Mouse (Mus musculus) lung, embryonic 14.5 days (tissue): ENCODE measurements at regions not wholly inside any gene's neighbourhood (a gene's known extent, or its start where the extent isn't known, plus 50 kb on each side); places are given as distances from the start of the nearest gene placed in this dataset.

Source experiments
- ATAC-seq: fragments of 200-750 bp; cut with Nextera tagmentation; 2 replicates; pipeline ENCODE4 v1.8.0; 2017; ENCODE audit warnings: mild to moderate bottlenecking, moderate TSS enrichment, moderate library complexity; ENCODE audit not compliant: insufficient read depth
- DNase-seq: peaks from one replicate; pipeline ENCODE4 v3.0.0-alpha.2; 2015
- H3K27ac ChIP-seq: fragments of 300-500 bp; sonication (generic); 2 replicates; pipeline ENCODE4 v1.5.1; 2014; ENCODE audit warnings: low read depth, mild to moderate bottlenecking, moderate library complexity
- H3K27me3 ChIP-seq: fragments of 300-500 bp; sonication (generic); 2 replicates; pipeline ENCODE4 v1.6.1; 2014; ENCODE audit warnings: low read length, control low read depth; ENCODE audit not compliant: insufficient read depth
- H3K36me3 ChIP-seq: fragments of 300-500 bp; sonication (generic); 2 replicates; pipeline ENCODE4 v1.6.1; 2014; ENCODE audit warnings: control low read depth; ENCODE audit not compliant: insufficient read depth
- H3K4me1 ChIP-seq: fragments of 300-500 bp; sonication (generic); 2 replicates; pipeline ENCODE4 v1.6.1; 2014; ENCODE audit warnings: antibody characterized with exemption, control low read depth; ENCODE audit not compliant: insufficient read depth
- H3K4me2 ChIP-seq: fragments of 300-500 bp; sonication (generic); 2 replicates; pipeline ENCODE4 v1.6.1; 2014; ENCODE audit warnings: mild to moderate bottlenecking
- H3K4me3 ChIP-seq: fragments of 300-500 bp; sonication (generic); 2 replicates; pipeline ENCODE4 v1.5.1; 2014; ENCODE audit warnings: low read depth, low read length
- H3K9ac ChIP-seq: fragments of 300-500 bp; sonication (generic); 2 replicates; pipeline ENCODE4 v1.6.1; 2014
- H3K9me3 ChIP-seq: fragments of 300-500 bp; sonication (generic); 2 replicates; pipeline ENCODE4 v1.6.1; 2016; ENCODE audit warnings: low read depth, low read length, control low read depth
- CTCF ChIP-seq: IDR thresholded peaks from 2 replicates; pipeline ENCODE4 v1.5.1; 2016; ENCODE audit warnings: antibody characterized with exemption, low read depth
- WGBS: fragments of 180-500 bp; shearing (Covaris S2); extraction: QIAGEN DNeasy Blood & Tissue Kit; methylation state at CpG from one replicate; pipeline ENCODE4 v1.1.7; 2014; 5-methylcytosine and 5-hydroxymethylcytosine counted together

DNA sequence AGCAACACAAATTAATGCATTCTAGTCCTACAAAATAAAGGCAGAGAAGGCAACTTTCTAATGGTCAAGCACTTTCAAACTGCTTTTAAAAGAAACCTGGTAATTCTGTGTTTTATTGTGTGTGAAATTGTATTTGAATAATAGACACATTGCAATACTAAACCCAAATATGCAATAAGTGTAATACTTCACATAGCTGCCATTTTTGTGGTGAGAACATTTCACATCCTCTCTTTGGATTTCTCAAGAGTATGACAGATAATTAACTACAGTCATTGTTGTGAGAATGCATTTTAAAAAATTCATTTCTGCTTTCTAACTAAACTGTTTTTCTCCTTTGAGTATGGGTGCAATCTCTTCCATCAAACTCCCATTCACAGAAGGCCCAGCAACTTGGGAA, 256.4 kb downstream of the Sema3d start:
- Histone ChIP-seq H3K4me1 (no peaks in the 10 kb centered on the region), H3K36me3 (no peaks in the 10 kb centered on the region), H3K9ac (no peak overlapping the region), H3K4me3 (no peak overlapping the region), H3K9me3 (no peaks in the 10 kb centered on the region), H3K27ac (no peak overlapping the region), H3K27me3 (no peaks in the 10 kb centered on the region), H3K4me2 (no peak overlapping the region)
- no peak for DNase-seq
- no peak for ATAC-seq
- no peak for TF ChIP-seq CTCF

GRCm38 (mm10) chr5:12646269-12646668, 263.1 kb downstream of the Sema3d start:
- Histone ChIP-seq H3K27ac (no peak overlapping the region), H3K4me3 (no peak overlapping the region), H3K36me3 (no peaks in the 10 kb centered on the region), H3K4me1 (no peaks in the 10 kb centered on the region), H3K27me3 (no peaks in the 10 kb centered on the region), H3K4me2 (no peak overlapping the region), H3K9me3 (no peaks in the 10 kb centered on the region), H3K9ac (no peak overlapping the region)
- 64% methylated on average over 2 of the region's 2 CpGs for WGBS
- ATAC-seq (no peak), DNase-seq (peak; percentile 12)
- TF ChIP-seq CTCF: no peak

- no peak overlapping the region for H3K9ac ChIP-seq
- no peak for TF ChIP-seq CTCF
- no peaks in the 10 kb centered on the region for H3K27me3 ChIP-seq
- no peak overlapping the region for H3K4me3 ChIP-seq
- no peak for DNase-seq
- no peak overlapping the region for H3K4me2 ChIP-seq
- no peaks in the 10 kb centered on the region for H3K36me3 ChIP-seq
- 78% methylated on average over 2 of the region's 2 CpGs for WGBS
- no peaks in the 10 kb centered on the region for H3K4me1 ChIP-seq
- no peak for ATAC-seq
- no peak overlapping the region for H3K27ac ChIP-seq
- no peaks in the 10 kb centered on the region for H3K9me3 ChIP-seq
Observed at GRCm38 (mm10) chr5:12673666-12674065, 290.5 kb downstream of the Sema3d start.

- Histone ChIP-seq H3K4me2 (no peak overlapping the region), H3K9me3 (no peaks in the 10 kb centered on the region), H3K4me1 (no peaks in the 10 kb centered on the region), H3K9ac (no peak overlapping the region), H3K27ac (no peak overlapping the region), H3K36me3 (no peaks in the 10 kb centered on the region), H3K27me3 (no peaks in the 10 kb centered on the region), H3K4me3 (no peak overlapping the region)
- ATAC-seq (no peak), DNase-seq (no peak)
- TF ChIP-seq CTCF: no peak
- WGBS: 89% methylated on average over 4 of the region's 4 CpGs
Observed at GRCm38 (mm10) chr5:12674134-12674533, 290.9 kb downstream of the Sema3d start.

GRCm38 (mm10) chr5:12676712-12677111, 293.5 kb downstream of the Sema3d start:
- Histone ChIP-seq H3K4me3 (no peak overlapping the region), H3K9me3 (no peaks in the 10 kb centered on the region), H3K27ac (no peak overlapping the region), H3K4me1 (no peaks in the 10 kb centered on the region), H3K4me2 (no peak overlapping the region), H3K36me3 (no peaks in the 10 kb centered on the region), H3K27me3 (no peaks in the 10 kb centered on the region), H3K9ac (no peak overlapping the region)
- ATAC-seq: no peak
- 47% methylated on average over 3 of the region's 3 CpGs for WGBS
- TF ChIP-seq CTCF: no peak
- DNase-seq: no peak

DNA sequence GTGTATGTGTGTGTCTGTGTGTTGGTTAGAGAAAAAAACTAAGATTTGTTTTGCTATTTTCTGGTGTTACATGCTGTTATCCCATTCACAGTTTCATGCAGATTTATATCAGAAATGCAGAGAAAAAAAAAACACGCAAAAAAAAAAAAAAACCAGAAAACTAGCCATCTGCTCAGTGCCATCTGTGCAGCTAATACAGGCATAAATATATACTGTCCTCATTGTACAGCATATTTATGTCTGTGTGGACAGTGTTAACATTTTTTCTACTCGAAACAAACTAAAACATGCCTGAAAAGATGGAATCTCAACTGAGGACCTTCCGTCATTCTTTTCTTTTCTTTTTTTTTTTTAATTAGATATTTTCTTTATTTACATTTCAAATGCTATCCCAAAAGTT, 331.7 kb downstream of the Sema3d start:
- Histone ChIP-seq H3K4me2 (no peak overlapping the region), H3K4me1 (no peaks in the 10 kb centered on the region), H3K9ac (no peak overlapping the region), H3K36me3 (no peaks in the 10 kb centered on the region), H3K27ac (no peak overlapping the region), H3K9me3 (peaks cover 6% of the 10 kb centered on the region; the same call in 1 of the 2 replicates), H3K4me3 (no peak overlapping the region), H3K27me3 (no peaks in the 10 kb centered on the region)
- TF ChIP-seq CTCF: no peak
- ATAC-seq (no peak), DNase-seq (no peak)
- 90% methylated on average over 3 of the region's 3 CpGs for WGBS

DNA sequence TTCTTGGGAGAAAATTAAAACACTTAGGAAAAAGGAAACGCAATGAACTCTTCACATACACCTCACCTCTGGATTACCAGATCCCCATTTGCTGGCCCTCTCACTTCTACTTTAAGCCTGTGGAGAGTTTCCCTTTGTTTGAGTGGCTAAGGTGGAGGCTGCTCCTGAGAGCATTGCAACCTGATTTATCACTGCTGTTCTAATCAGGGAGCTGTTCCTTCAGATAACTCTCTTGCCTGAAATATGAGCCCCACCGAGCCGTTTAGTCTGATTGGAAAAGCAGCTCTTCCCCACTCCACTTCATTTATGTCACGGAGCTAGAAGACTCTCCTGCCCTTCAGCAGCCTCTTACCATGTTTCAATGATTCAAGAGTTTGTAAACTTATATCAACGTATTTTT, 368.3 kb downstream of the Sema3d start:
- no peaks in the 10 kb centered on the region for H3K36me3 ChIP-seq
- no peak overlapping the region for H3K4me2 ChIP-seq
- no peaks in the 10 kb centered on the region for H3K9me3 ChIP-seq
- no peak overlapping the region for H3K4me3 ChIP-seq
- DNase-seq (no peak), ATAC-seq (no peak)
- no peaks in the 10 kb centered on the region for H3K27me3 ChIP-seq
- H3K4me1 ChIP-seq: no peaks in the 10 kb centered on the region
- WGBS: 7% methylated on average over 5 of the region's 5 CpGs
- TF ChIP-seq CTCF: no peak
- no peak overlapping the region for H3K9ac ChIP-seq
- no peak overlapping the region for H3K27ac ChIP-seq

DNA sequence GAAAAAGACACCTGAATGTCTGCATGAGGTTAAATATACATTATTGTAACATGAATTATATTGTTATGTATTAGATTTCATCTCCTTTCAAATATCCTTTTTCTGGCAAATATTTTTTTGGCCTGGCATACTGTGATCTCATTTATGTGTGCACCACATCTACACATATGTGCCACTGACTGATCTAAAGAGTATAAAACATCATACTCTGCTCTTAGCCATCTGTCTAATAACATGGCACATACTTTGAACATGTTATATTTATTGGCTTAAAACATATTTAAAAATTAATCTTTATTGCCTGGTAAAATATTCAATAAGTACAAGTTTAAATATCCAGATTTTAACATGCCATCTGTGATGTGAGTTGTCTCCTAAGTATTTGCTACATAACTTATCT, 365.6 kb upstream of the Sema3a start:
- H3K9me3 ChIP-seq: no peaks in the 10 kb centered on the region
- no peak overlapping the region for H3K4me3 ChIP-seq
- H3K4me2 ChIP-seq: no peak overlapping the region
- DNase-seq (no peak), ATAC-seq (no peak)
- H3K27me3 ChIP-seq: no peaks in the 10 kb centered on the region
- no peak for TF ChIP-seq CTCF
- H3K36me3 ChIP-seq: no peaks in the 10 kb centered on the region
- H3K27ac ChIP-seq: no peak overlapping the region
- no peak overlapping the region for H3K9ac ChIP-seq
- H3K4me1 ChIP-seq: no peaks in the 10 kb centered on the region
